Mouse (Mus musculus): ENCODE measurements around the gene Rflnb.

The Rflnb gene

DNA sequence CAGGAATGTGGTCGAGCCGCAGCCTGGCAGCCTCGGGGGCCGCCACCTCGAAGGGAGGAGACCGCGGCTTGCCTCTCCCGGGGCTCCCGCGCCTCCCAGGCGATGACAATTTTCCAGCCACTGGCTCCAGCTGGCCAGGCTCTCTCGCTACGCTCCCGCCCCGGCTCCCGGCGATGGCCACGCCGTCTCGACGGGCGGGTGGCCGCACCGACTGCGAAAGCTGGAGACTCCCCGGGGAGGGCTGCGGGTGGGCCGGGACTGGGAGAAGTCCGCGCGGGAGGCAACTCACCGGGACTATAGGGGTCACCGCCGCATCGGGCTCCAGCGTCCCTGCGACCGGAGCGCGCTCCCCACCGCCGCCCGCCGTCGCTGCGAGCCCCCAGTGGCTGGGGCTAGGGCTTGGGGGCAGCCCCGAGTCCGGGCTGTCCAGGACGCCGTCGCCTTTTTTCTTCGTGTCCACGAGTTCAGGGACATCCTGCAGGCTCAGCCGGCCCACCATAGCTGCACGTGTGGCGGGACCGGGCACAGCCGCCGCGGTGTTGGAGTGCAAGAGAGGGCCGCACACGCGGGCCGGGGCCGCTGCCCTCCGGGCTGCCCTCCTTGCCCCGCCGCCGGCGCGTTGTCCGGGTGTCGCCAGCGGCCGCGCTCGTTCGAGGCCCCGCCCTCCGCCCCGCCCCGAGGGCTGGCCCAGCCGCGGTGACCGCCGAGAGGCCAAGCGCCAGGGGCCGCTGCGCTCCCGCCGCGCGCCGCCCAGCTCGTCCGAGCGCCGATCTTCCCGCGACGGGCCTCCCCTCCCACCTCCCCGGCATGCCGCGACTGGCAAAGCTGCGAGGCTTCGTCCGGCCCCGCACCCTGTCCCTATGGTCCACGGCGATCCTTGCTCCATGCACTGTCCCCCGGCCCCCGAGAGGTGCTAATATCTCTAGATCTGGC is at the start of gene Rflnb:
Gene Rflnb, minus strand, starts transcription at position 644 of the 933 bp plus-strand sequence.
- peak; percentile 89 for DNase-seq (ENCODE audit: low spot score)

- no peak for DNase-seq (ENCODE audit: low spot score)
Observed at GRCm38 (mm10) chr11:76077341-76077740, 49.8 kb upstream of the Rflnb start.

GRCm38 (mm10) chr11:76074296-76075093 is 46.9 kb upstream of the Rflnb start:
- DNase-seq (ENCODE audit: low spot score), result no peak

- no peak for DNase-seq (ENCODE audit: low spot score)
Observed at GRCm38 (mm10) chr11:76069816-76070215, 42.2 kb upstream of the Rflnb start.

GRCm38 (mm10) chr11:76066563-76067156 is 39.1 kb upstream of the Rflnb start:
- no peak for DNase-seq (ENCODE audit: low spot score)

DNA sequence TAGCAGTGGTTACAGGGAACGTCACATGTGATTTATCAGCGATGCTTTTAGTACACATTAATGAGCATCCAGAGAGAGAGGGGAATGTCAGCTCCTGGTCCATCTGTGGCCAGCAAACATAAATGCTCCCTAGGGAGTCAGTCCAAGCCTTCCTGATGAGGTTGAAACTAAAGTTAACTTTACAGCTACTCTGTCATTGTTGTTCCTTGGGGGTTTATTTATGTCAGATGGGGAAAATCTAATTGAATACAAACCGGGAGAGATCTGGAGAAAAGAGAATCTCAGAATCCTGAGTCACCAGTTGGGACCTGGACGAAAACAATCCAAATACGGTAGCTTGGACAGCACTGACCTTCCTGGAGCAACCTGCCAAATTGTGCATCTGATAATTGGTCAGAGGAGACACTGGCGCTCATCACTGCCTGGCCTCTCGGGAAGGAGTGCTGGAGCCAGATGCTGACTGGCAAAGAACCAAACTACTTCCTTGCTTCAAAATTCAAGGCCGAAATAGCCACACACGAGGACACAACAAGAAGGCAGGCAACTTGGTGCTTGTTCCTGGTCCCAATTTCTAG is 38.0 kb upstream of the Rflnb start:
- DNase-seq (ENCODE audit: low spot score), result no peak

GRCm38 (mm10) chr11:76064411-76064810 is 36.8 kb upstream of the Rflnb start:
- DNase-seq (ENCODE audit: low spot score), result no peak

DNA sequence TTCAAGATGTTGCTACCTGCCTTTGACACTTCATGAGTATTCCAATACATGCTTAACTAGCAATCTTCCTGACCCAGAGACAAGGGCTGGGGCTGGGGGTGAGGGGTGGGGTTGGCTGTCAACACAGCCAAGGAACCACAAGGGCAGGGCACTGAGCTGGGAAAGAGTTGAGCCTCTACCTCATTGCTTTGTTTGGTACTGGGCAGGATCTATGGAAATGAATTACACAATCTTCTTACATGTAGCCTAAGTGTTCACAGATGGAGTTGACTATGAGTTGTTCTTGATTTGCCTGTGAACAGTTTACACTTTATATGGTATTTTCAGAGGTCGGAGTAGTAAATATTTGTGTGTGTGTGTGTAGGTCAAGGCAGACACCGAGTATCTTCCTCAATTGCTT is 33.3 kb upstream of the Rflnb start:
- no peak for DNase-seq (ENCODE audit: low spot score)

DNA sequence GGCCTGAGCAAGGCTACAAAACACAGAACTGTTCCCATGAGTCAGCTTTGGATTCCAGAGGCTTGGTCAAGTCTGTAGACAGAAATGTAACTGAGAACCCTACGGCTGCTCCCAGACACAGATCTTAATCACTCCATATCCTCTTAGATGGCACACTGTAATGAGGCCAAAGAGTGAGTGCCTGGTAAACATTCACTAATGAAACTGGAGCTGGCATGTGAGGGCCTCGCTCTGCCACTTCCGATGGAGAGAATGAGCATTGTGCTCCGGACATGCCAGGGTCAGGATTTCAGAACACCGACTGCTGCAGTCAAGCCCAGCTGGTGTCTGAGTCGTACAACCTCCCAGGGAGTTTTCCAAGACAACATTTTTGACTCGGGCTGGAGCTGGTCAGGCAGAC is 32.4 kb upstream of the Rflnb start:
- no peak for DNase-seq (ENCODE audit: low spot score)

DNA sequence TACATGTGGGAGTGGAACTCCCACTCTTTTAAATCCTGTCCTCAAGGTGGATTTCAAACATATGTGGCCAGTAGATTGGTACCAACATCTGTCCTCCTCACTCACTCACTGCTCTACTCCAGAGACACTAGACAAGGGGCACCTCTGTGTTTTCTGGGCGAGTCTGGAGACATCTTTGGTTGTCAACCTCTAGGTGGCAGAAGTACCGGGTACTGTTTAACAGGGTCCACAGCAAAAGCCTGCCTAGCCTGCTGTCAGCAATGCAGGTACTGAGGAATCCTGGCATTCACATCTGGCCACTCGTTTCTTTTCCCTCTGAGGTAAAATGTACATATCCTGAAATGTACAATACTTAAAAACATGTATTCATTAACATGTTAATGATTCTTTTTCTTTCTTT is 28.9 kb upstream of the Rflnb start:
- peak; percentile 22 for DNase-seq (ENCODE audit: low spot score)

DNA sequence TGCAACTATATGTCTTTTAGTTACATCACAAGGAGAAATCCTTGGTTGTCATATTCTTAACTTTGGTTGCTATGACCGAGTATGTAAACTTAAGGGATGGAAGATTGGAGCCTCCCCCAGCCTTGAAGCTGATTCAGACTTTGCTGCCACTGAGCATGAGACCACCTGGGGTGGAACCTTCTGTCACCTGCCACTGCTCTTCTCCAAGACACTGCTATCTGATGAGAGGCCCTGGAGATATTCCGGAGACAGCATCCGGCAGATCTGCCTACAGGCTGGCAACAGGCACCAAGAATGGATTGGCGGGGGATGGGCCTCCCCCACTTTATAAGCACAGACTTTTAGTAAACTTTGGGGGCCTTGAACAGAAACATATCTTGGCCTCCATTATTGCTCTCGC is 24.9 kb upstream of the Rflnb start:
- no peak for DNase-seq (ENCODE audit: low spot score)

GRCm38 (mm10) chr11:76050967-76051512 is 23.5 kb upstream of the Rflnb start:
- no peak for DNase-seq (ENCODE audit: low spot score)

DNA sequence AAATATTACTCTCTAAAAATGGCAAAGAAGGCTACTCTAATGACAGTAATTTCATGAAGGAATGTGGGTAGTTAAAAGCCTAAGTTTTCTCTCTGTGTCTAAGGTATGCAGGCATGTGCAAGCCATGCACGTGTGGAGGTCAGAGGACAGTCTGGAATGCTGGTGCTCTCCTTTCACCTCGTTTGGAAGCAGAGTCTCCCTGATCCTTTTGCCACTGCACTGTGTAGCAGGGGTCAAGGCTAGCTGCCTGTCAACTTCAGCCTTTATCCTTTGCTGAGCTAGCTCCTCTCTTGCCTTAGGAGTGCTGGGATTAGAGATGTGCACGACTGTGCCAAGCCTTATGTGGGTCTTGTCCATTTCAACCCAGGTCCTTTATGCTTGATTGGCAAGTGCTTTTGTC is 22.9 kb upstream of the Rflnb start:
- no peak for DNase-seq (ENCODE audit: low spot score)

DNA sequence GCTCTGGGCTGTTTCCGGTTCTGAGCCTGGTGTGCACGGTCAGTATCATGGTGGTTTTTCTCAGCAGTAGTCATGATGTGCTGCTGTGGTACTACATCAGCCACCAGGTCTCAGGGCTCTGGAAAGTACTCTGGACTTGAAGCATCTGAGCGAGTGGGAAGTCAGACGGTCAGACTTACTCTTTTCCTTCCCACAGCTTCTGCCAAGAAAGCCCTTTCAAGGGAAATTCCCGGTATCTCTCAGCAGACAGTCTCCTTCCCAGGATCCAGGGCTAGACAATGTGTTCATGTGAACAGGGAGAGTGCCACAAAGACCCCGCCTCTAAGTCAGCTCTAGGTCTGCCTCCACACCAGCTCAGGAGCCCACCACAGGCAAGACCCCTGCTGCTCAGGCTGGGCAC is 17.8 kb upstream of the Rflnb start:
- no peak for DNase-seq (ENCODE audit: low spot score)

DNA sequence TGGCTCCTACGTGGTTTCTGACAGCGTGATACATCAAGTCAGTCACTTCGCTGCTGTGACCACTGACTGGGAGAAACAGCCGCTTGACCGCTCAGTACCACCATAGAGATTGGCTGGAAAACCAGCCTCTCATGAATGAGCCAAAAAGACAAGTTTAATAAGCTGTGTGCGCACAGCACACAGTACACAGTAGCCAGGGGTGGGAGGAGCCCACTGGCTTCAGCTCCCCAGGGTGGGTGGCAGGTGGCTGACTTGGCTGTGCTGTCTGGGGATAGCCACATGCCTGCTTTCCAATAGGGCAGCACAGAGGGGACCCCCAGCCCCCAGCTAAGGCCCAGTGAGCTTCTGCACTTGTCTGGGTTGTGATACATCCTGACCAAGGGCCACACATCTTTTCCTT is 16.9 kb upstream of the Rflnb start:
- DNase-seq (ENCODE audit: low spot score), result no peak

DNA sequence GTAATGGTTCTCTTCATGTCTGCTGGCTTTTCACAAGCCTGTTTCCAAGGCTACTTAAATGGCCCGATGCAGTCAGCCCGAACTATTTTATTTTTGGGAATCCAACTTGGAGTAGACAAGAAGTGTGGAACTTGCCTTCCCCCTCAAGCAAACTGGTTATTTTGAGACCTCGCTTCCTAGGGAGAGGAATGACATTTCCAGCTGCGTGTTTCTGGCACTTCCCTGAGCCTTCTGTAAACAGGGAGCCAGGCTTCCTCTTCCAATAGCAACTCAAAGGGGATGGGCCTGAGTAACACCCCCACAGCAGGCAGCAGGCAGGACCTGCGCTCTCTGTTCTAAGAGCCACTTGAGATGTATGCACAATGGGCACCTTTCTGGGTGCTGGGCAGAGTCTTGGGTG is 15.3 kb upstream of the Rflnb start:
- DNase-seq (ENCODE audit: low spot score), result peak; percentile 34

DNA sequence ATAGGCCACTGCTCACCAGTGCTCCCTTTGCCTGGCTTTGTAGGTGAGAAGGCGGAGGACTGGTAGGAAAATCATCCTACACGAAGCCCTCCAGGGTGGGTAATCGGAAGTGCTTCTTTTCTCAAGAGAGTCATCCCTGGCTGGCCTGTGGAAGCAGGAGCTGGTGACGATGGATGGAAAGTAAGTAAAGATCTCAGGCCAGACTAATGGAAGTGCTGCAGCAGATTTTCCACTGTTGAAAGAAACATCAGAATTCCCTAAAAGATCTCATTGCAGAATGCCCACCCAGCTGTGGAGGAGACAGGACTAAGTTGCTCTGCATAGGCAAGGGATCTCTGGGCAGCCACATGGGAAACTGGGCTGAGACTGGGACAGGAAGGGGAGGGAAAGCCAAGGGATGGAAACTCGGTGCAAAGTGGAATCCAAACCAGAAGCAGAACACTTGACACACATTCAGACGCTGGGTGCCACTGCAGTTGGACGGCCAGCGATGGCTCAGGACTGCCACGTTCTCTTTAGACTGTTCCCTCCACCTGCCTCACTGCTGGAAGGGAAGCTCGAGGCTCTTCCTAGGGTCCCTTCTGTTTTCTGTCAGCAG is 14.6 kb upstream of the Rflnb start:
- DNase-seq (ENCODE audit: low spot score), result no peak

DNA sequence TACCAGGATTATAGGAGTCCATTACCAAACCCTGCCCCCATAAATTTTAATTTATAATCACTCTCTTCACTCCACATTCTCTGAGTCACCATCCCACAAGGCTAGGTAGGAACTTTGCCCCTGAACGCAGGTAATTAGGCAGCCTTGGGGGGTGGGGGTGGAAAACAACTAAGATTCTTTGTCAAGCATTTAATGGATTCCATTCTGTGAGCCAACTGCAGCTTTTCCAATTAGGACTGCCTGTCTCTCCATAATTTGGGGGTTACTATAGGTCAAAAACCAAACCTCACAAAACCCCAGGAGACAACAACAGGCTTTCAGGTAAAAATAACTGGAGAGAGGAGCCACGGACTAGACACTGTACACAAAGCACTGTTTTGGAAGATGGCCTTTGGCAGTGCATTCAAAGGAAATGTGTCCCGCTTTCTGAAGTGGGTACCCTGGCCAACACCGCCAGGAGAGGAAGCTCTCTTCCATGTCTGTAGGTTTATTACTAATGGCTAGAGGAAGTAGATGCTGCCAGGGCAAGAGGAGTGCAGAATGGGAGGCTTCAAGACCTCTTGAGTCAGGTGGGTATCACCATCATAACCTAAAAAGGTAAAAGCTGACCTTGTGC is 13.3 kb upstream of the Rflnb start:
- no peak for DNase-seq (ENCODE audit: low spot score)

DNA sequence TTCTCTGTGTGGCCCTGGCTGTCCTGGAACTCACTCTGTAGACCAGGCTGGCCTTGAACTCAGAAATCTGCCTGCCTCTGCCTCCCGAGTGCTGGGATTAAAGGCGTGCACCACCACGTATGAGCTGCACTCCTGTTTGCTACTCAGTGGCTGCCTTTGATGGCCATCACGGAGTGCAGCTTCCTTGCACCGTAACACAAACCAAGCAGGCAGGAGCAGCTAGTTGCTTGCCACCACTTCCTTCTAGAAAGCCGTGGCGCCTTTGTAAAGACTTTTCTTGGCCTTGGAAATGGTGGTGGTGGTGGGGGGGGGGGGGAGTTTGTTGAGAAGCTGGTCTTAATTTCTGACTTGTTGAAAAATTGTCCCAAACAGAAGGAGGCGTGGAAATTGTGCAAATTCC is 12.5 kb upstream of the Rflnb start:
- no peak for DNase-seq (ENCODE audit: low spot score)

DNA sequence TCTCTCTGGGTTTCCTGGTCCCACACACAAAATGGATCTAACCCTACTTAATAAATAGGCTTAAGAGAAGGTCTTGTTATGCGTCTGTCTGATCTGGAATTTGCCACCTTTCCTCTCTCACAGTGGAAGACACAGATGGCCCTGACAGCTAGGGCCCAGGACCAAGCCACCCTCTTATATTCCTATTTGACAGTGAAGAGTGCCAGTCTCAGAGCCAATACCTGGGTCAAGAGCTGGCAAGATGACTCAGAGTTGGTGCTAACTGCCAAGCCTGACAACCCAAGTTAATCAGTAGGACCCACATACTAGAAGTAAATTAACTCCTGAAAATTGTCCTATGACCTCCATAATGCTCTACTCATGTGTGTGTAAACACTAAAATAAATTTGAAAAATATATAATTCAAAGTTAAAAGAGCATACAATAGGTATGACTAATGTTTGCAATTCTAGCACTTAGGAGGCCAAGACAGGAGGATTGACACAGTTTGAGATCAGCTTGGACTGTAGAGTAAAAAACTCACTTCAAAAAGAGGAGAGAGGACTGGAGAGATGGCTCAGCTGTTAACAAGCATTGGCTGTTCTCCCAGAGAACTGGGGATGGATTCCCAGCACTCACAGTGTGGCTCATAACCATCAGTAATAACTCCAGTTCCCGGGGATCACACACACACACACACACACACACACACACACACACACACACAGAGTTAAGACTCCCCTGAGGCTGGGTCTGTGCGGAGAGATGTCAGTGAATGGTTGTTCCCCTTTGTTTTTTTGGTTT is 11.9 kb upstream of the Rflnb start:
- no peak for DNase-seq (ENCODE audit: low spot score)
